Mouse (Mus musculus) bone marrow macrophage, adult 2 months (primary cell): ENCODE results near the gene Ulk3. TPM values are rescaled to one million over a fixed set of nuclear protein-coding genes. Genes with fewer than 3 reads are reported as not detected.

Source experiments
- H3K27ac ChIP-seq: 2 replicates; pipeline ENCODE4 v1.5.1; 2012; ENCODE audit warnings: low read depth, low read length; ENCODE audit not compliant: insufficient read depth
- H3K4me1 ChIP-seq: 2 replicates; pipeline ENCODE4 v1.6.1; 2012; ENCODE audit warnings: low read length; ENCODE audit not compliant: control insufficient read depth, insufficient read depth
- H3K4me3 ChIP-seq: 2 replicates; pipeline ENCODE4 v1.5.1; 2012; ENCODE audit warnings: mild to moderate bottlenecking, low read length, moderate library complexity; ENCODE audit not compliant: insufficient read depth
- CTCF ChIP-seq: IDR thresholded peaks from 2 replicates; pipeline ENCODE4 v1.5.1; 2012; ENCODE audit warnings: low read depth, mild to moderate bottlenecking, low read length, moderate library complexity
- POLR2A ChIP-seq: IDR thresholded peaks from 2 replicates; pipeline ENCODE4 v1.6.1; 2012; ENCODE audit warnings: mild to moderate bottlenecking, low read depth, low read length, borderline replicate concordance
- polyA plus RNA-seq: library from polyadenylated mRNA; stranded (reverse); fragments of >200 nt; gene quantifications from 2 replicates; pipeline ENCODE4 v1.2.4, GENCODE M21; 2012; ENCODE audit not compliant: missing spikeins, insufficient read depth, insufficient read length

The Ulk3 gene
- polyA plus RNA-seq, 1 experiment, result 17.2 TPM

DNA sequence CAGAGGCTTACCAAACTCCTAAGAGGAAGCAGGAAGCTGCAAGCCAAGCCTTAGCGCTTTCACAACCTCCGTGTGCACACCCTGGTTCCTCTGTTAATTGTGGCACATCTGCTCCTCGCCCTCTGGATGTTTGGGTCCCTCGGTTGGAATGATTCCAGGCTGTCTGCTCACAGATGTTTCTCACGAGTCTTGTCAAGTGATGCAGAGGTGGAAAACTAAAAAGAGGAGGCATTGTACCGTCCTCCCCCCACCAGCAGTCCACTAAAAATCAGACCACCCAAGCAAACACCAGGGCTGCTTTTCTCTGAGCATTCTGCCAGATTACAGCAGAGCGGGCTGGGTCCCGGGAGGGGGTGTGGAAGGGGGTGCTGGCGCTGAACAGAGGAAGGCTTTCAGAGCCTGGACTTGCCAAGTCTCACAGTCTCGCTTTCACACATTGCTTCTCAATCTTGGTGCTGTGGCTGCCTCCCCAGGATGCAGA lies 23.5 kb upstream of the Ulk3 start:
- no peak for TF ChIP-seq CTCF
- no peak for TF ChIP-seq POLR2A
- Histone ChIP-seq H3K4me3 (no peak overlapping the region; the same call in 1 of the 2 replicates), H3K27ac (peak overlapping the region; percentile 75), H3K4me1 (peaks cover 37% of the 10 kb centered on the region)

DNA sequence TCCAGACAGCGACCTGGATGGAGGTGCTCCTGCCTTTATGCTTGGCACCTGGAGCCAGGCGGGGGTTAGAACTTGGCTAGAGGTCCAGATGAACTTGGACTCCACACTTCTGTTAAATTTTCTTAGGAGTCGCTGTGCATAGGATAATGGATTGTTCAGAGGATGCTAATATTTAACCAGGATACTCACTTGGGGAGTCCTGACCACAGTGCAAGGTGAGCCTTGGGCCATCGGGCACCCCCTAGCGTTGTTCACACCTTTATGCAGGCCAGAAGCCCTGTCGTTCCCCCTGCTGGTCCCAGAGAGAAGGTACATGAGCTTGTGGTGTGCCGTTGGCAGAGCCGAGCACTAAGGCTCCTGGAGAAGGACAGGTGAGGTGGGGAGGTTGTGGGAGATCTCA lies 22.4 kb upstream of the Ulk3 start:
- Histone ChIP-seq H3K4me3 (no peak overlapping the region), H3K27ac (no peak overlapping the region), H3K4me1 (peaks cover 37% of the 10 kb centered on the region)
- TF ChIP-seq POLR2A, result no peak
- TF ChIP-seq CTCF, result no peak

DNA sequence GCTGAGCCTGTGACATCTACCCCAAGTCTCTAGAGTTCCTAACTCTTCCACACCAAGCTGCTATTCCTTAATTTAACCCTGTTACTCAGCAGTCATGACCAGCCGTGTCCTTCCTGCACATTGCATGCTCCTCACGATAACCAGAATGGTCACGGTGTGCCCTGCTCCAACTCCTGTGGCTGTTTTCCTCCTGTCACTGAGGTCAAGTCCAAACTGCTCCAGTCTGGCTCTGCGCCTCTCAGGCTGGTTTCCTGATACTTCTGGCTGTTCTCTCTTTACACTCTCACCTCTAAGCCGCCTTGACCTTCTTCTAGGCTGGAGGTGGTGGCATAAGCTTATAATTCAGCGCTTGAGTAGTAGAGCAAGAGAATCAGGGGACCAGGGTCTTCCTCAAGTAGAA lies 20.8 kb upstream of the Ulk3 start:
- peaks cover 24% of the 10 kb centered on the region for H3K4me1 ChIP-seq

DNA sequence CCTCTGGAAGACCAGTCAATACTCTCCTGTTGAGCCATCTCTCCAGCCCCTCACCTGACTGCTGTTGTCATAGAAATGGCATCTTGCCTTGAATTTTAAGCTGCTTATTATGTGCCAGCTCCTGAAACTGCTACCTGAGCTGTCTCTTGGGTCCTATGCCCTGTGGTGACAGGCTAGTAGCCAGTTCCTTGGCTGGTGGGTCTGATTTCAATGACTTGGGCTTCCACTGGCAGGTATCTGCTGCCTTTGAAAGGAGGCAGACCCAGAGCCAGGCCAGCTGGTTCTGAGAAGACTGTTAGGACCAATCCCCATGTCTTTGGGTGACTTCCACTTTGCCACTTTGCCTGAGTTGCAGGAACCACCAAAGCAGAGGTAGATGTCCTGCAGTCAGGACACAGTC lies 14.9 kb upstream of the Ulk3 start:
- Histone ChIP-seq H3K27ac (no peak overlapping the region), H3K4me3 (no peak overlapping the region), H3K4me1 (no peaks in the 10 kb centered on the region)
- TF ChIP-seq CTCF, result no peak
- TF ChIP-seq POLR2A, result no peak

More for the DNA sequence above, 20.8 kb upstream of the Ulk3 start:
- Histone ChIP-seq H3K4me3 (no peak overlapping the region), H3K27ac (no peak overlapping the region)
- TF ChIP-seq POLR2A (no peak), CTCF (no peak)

DNA sequence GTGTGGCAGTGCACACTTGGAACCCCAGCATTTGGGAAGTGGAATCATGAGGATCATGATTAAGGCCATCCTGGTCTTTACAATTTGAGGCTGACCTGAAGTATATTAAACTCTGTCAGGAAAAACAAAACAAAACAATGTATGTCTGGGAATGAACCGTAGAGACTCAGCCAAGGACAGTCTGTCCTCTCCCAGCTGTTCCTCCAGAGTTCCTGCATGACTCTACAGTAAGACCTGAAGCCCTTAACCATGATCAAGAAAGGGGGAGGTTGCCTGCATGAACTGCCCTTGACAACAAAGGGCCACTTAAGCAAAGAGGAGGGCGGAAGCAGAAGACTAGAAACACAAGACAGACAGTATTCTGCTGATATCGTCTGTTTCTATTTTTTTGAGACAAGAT lies 13.7 kb upstream of the Ulk3 start:
- H3K4me1 ChIP-seq, result no peaks in the 10 kb centered on the region
- no peak overlapping the region for H3K4me3 ChIP-seq
- H3K27ac ChIP-seq, result no peak overlapping the region
- no peak for TF ChIP-seq POLR2A
- no peak for TF ChIP-seq CTCF

DNA sequence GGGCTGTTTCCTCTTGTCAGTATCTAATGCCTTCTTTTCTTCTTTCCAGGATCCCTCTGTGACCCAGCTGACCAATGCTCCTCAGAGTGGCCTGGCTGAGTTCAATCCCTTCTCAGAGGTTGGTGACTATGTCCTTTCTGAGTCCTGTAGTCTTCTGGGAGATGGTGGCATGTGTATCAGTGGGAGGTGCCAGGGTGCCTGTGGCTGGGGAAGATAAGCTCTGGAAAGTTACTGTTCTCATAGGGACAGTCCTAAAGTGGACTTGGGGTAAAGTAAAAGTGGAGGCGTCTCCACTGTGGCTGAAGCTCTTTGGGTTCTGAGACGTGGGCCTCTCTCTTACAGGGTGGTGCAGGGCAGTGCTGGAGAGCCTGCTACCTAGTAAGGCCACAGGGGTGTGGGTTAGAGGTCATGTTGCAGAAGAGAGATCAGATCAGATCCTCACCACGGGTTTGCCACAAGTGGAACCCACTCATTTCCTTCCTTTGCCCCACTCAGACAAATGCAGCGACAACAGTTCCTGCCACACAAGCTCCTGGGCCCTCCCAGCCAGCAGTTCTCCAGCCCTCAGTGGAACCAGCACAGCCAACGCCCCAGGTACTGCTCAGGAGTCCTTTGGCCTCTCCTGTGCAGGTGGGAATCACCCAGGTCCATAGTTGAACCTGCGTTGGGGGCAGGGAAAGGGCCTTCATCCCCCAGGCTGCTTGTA lies 12.0 kb upstream of the Ulk3 start:
- H3K4me3 ChIP-seq, result no peak overlapping the region
- no peak overlapping the region for H3K27ac ChIP-seq
- no peak for TF ChIP-seq CTCF
- TF ChIP-seq POLR2A, result no peak
- no peaks in the 10 kb centered on the region for H3K4me1 ChIP-seq

DNA sequence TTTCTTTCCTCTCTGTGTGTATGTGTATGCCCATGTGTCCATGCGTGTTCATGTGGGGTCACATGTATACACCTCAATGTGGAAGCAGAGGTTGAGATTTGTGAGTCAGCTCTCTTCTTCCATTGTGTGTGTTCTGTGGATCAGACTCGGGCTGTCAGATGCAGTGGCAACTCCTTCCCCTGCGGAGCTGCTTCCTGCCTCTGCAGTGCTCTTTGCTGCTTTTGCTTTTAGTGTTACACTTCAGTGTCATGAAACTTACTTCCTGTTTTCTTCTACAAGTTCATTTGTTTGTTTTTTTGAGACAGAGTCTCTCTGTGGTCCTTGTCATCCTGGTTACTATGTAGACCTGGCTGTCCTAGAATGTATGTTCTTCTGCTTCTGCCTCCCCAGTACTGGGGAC lies 4.3 kb upstream of the Ulk3 start:
- Histone ChIP-seq H3K27ac (peak overlapping the region; percentile 9; the same call in 1 of the 2 replicates), H3K4me3 (no peak overlapping the region), H3K4me1 (peaks cover 10% of the 10 kb centered on the region)
- no peak for TF ChIP-seq CTCF
- no peak for TF ChIP-seq POLR2A

DNA sequence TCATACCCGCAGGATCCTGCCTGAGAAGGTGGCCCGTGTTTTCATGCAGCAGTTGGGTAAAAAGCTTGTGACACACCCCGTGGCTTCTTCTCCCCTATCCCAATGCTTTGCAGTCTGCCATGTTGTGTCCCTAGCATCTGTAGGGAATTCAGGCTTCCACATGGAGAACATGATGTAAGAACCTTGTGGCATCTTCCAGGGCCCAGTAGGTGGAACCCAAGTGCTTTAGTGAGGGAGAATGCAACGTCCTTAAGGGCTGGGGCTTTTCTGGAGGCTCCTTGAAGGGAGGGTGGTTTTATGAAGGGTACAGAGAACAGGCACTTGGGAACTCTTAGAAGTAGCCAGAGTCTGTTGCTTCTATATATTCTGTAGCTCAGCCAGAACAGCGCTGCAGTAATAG lies 1.5 kb downstream of the Ulk3 start:
- H3K4me3 ChIP-seq, result no peak overlapping the region

DNA sequence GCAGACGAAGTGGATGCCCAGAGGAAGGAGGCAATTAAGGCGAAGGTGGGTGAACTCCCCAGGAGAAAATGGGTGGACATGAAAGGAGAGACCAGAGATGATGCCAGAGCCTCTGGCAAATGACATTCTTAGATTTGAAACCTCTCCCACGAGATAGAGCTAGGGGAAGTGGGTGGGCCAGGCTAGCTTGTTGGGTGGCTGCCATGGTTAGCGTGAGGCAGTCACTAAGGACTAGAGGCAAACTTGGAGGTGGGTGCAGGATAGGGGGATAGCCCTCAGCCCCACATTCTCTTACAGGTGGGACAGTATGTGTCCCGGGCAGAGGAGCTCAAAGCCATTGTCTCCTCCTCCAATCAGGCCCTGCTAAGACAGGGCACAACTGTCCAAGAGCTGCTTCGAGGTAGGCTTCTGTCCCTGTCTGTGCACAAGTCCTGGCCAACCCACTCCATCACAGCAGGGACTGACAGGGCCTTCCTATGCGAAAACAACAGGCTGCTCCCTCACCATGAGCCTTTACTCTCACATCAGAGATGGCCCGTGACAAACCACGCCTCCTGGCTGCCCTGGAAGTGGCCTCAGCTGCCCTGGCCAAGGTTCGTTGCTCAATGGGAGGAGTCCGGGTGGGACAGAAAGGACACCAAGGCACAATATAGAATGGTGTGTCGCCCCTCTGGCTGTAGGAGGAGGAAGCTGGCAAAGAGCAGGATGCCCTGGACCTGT lies 4.4 kb downstream of the Ulk3 start:
- H3K4me1 ChIP-seq, result peaks cover 3% of the 10 kb centered on the region; the same call in 1 of the 2 replicates
- TF ChIP-seq POLR2A (no peak), CTCF (no peak)
- no peak overlapping the region for H3K27ac ChIP-seq

More for the DNA sequence above, 1.5 kb downstream of the Ulk3 start:
- H3K4me1 ChIP-seq, result peaks cover 3% of the 10 kb centered on the region; the same call in 1 of the 2 replicates
- no peak overlapping the region for H3K27ac ChIP-seq
- TF ChIP-seq CTCF, result no peak
- TF ChIP-seq POLR2A, result no peak

DNA sequence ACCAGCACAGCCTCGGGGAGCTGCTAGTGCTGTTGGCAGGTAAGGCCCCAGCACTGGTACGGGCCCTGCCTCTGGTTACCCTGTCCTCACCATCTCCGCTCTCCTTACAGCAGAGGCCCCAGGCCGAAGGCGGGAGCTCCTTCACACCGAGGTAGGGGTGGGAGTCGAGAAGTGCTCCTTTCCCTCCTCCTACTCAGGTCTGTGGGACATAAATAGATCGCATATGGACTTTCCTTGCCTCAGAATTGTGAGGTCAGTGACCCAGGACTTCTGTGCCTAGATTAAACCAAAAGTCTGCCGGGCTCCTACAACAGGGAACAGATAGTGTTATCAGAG lies 4.9 kb downstream of the Ulk3 start:
- Histone ChIP-seq H3K4me3 (no peak overlapping the region), H3K27ac (no peak overlapping the region), H3K4me1 (peaks cover under 1% of the 10 kb centered on the region; the same call in 1 of the 2 replicates)
- TF ChIP-seq CTCF (no peak), POLR2A (no peak)

More for the DNA sequence above, 4.4 kb downstream of the Ulk3 start:
- H3K4me3 ChIP-seq, result no peak overlapping the region
